Mouse (Mus musculus): ENCODE measurements around the gene Adamts15.

Gene Adamts15

DNA sequence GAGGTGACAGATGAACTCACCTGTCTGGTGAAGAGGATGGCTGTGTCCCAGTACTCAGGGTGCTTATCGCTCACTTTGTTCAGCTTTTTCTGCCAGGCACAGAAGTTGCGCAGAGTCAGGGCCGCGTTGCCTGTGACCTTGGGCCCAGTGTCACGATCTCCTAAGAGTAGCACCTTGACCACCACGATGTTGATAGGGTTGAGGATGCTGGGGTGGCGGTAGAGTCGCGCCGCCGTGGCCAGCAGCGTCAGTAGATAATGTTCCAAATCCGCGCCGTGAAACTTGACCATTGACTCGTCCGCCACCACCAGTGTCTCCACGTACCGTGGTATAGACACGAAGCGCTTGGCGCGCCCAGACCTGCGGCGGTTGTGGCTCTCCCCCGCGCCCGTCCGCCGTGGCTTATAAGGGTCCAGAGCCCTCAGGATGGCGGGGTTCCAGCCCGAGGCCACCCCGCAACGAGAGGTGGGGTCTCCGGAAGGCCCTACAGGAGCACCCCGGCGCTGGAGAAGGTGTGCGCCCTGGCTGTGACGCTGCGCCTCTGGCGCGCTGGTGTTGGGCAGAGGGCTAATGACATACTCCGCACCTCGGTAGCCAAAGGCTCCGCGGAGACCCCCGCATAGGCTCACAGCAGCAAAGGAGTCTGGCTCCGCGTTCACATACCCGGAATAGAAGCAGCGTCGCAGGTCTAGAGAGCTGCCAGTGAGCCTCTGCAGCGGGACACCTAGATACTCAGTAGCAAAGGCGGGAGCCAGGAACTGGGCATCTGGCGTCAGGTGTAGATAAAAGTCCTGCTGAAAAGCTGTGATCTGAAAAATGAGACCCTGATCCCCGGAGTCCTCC, 770 bp downstream of the Adamts15 start:
- CTCF ChIA-PET, result no interaction called here

DNA sequence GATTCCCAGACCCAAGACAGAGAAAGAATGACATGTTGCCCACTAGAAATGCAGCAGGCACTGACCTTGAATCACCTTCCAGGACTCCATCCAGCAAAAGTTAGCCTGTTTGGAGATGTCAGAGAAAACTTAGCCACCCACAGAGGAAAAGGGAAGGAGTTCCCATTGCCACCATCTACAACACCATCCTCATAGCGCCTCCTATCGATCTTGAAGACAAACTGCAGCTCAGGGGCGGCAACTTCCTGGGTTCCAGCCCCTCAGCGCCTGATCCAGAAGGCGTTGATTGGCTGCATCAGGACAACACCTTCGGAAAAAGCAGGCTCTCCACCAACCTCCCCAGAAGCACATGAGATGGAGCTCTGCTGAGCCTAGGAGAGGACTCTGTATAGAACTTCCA, 1.5 kb downstream of the Adamts15 start:
- CTCF ChIA-PET, result no interaction called here

DNA sequence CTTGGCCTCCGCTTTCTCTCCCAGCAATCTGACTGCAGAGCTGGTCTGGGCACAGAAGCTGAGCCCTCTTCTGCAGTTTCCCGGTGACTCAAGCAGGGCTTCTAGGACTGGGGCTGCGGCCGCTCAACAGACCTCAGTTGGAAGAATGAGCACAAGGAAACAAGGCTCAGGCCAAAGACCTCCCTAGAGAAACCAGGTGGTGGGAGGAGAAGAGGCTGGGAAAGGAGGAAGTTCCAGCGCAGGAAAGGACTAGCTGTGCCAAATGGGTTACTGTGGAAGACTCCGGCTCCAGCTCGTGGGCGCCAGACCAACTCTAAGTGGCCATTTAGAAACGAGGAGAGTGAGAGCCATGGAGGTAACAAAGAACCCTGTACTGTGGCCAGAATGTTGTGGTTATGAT, 2.6 kb downstream of the Adamts15 start:
- CTCF ChIA-PET, result no interaction called here

DNA sequence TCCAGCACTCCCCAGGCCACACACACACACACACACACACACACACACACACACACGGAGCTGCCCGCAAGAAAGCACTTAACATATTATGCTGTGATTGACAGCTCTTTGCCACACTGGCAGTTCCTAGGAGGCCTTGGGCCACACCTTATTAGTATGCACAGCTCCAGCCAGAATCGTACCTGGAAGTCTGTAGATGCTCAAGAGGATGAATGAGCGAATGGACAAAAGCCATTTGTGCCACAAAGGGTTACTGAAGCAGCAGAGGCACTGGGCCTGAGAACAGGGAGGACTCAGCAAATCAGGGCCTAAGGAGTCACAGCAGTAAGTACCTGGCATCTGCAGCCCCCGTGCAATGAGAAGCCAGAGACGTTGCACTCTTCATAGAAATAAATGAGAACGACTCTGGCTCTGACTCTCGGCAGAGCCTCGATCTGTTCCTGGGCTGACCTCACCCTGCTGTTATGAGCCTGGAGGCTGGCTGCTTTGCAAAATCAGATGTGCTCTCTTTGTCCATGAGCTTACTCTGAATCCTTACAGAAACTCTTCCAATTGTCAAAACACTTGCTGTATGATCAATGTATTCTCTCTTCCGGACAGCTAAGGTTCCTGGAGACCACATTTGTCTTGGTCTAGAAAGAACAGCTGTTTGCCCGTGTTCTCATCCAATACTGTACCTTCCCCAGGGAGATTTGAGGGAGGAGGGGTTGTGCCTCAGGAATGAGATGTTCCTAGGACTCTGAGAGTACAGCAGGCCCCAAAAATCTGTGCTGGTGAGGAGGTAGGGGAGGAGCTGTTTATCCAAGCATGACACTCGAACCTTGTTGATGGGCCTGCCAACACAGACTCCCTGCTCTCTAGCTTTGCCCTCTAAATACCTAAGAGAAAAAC, 3.5 kb downstream of the Adamts15 start:
- CTCF ChIA-PET, result no interaction called here

DNA sequence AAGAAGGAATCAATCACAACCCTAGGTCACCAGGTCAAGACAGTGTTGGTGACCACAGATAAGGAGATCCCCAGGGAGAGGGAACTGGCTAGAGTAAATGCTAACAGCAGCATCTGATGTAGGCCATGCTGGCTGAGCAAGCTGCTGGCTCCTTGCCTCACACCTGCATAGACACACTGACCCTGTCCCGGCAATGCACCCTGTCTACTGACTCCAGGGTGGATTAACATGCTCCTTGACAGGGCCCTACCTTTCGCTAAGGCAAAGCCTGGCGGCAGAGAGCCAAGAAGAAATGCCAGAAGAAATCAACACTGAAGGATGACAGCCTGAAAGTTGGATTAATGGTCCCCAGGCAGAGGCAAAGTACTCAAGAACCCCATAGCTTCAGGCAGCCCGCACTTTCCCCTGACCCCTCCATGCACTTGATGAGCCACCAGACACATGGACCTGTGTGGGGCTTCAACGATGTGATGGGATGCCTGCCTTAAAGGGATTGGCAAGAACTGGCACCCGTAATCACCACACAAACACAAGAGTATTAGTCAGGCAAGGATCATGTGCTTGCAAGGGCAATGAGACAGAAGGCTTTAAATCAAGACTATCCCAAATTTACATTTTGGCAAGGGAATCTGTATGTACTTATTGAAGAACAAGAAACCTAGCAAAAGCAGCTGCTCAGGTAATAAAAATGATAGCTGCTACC, 5.8 kb downstream of the Adamts15 start:
- CTCF ChIA-PET, result no interaction called here

DNA sequence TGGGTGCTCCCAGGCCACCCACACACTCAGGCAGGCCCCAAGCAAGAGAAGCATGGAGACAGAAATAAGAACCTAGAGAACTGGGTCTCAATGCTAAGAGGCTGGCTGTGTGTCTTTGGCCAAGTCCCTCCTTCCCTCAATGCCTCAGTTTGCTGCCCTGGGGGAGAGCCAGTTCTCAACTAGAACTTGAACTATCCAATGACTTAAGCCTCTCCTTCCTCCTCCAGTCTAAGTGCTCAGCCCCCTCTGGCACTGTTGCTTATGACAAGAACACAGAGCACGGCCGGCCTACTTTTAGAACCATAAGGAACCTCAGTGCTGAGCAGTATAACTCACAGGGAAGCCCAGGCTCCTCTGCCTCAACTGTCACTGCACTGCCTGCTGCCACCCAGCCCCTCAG, 8.0 kb downstream of the Adamts15 start:
- CTCF ChIA-PET, result no interaction called here

DNA sequence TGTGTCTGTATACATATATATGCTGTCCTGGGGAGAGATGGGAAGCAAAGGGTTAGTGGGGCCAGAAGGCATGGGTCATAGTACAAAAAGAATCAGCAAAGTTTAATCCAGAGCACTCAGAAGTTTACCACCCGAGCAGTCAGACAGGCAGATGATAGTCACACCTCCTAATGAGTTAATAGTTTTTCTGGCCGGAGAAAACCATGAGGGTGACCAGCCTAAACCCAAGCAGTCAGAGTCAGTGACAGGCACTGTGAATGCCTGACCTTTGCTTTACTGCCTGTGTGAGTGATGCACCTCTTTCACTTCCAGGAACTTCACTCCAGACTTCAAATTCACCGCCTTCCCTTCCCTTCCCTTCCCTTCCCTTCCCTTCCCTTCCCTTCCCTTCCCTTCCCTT, 8.8 kb downstream of the Adamts15 start:
- CTCF ChIA-PET, result no interaction called here

DNA sequence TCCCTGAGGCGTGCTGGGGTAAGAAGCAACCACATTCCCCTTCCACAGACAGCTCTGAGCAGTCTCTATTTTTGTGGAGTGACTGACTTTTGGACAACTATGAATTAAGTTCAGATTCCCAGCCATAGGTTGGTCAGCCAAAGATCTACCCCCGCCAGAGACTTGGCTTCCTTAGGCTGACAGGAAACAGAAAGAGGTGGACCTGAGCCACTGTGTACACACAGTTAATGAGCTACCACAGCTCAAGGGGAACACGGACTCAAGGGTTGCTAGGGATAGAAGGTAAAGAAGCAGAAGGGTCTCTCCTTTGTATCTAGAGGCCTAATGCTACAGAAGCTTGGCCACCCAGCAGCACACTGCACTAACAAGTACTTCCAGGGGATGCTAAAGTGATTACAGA, 10.1 kb downstream of the Adamts15 start:
- CTCF ChIA-PET, result no interaction called here

DNA sequence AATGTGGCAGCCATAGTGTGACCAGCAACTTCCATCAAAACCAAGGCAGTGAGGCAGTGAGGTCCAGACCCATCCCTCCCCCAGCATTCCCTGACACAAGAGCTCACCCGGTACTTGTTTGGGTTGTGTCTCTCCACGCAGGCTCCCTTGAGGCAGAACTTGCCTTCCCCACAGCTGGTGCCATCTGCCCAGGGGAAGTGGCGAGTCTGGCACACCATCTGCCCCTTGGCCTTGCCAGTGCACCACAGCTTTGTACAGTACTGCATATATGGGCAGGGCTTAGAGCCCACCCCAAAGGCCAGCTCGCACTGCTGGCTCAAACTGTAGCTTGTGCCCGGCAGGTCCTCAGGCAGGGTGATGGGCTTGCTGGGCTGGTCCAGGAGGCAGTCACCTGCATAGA, 11.8 kb downstream of the Adamts15 start:
- CTCF ChIA-PET, result no interaction called here

DNA sequence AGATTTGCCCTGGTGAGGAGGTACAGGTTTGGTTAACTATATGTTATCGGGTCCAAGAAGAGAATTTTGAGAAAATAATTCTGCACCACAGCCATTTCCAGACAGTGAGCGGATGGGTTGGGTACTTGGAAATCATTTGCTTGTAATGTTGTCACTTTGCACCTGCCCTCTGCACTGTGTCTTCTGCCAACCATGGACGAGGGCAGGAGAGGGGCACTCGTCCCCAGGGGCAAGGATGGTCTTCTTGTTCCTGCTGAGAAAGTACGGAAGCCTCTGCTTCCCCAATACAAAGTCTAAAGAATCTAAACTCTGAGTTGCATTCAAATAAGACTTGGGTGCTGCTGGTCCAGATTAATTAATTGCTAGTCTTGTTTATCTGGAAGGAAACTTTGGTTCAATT, 13.3 kb downstream of the Adamts15 start:
- CTCF ChIA-PET, result no interaction called here

DNA sequence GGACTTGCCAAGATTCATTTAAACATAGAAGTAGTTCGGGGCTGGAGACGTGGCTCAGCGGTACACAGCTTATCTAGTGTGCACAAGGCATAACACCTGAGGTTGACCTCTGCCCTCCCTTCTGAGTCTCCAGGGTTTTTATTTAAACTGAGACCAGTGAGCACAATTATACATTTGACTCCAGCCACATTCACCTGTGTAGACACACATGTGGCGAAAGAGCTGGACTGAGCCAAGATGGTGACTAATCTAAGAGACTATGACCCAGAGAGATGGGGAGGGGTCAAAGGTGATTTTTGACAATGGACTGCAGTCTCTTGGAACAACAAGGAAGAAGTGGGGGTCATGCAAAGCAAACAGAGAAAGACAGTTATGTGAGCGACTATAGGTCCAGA, 14.0 kb downstream of the Adamts15 start:
- CTCF ChIA-PET, result no interaction called here

DNA sequence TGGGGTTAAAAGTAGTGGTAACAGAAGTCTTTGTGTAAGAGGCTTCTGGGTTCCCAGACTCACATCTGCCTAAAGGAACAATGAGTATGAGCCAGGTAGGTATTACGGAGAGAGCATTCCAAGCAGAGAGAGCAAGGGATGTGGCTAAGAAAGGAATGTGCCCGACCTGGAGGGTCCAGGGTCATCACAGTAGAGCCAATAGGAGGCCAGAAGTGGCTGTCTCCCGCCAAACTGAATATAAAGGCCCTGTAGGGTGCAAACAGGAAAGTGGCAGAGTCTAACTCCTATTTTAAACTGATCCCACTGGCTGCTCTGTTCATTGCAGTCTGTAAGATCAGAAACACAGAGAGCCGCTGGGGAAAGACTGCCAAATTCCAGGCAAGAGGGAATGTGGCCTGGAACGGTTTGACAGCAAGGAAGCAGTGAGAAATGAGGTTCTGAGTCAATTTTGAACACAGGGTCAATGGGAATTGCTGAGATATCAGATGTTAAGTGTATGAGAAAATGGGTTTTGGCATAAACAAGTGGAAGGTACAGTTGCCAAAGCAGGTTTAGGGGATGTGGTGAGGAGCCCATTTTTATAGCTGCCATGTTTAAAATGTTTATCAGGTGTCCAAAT, 14.5 kb downstream of the Adamts15 start:
- CTCF ChIA-PET, result no interaction called here

DNA sequence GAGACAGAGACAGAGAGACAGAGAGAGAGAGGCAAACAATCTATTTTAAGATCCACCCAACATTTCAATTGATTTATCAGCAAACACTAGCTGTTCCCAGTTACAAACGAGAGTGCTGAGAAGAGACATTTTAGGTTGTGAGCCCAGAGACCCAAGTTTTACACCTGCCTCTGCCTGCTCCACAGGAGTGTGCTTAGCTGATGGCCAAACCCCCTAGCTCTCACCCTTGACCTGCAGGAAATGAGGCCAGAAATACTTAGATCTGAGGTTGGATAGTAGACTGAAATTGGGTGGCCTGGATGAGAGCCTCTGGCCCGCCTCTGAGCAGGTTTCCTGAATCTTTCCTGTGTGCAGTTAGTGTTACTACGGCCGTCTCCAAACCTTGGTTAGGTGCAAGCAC, 15.8 kb downstream of the Adamts15 start:
- CTCF ChIA-PET, result no interaction called here

DNA sequence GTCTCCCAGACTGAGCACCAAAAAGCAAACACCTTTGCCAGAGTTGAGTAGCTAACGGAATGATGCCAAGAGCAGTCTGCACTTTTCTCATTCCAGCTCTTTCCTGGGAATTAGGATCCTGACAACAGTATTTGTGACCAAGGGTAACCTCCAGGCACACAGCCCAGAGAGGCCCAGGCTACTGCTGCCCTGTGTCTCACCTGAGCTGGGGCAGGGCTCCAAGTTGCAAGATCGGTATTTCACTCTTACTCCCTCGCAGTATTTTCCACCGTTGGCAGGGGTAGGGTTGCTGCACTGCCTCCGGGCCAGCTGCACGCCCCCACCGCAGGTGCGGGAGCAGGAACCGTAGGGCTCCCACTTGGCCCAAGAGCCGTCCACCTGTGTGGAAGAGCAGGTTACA, 16.4 kb downstream of the Adamts15 start:
- CTCF ChIA-PET, result no interaction called here

DNA sequence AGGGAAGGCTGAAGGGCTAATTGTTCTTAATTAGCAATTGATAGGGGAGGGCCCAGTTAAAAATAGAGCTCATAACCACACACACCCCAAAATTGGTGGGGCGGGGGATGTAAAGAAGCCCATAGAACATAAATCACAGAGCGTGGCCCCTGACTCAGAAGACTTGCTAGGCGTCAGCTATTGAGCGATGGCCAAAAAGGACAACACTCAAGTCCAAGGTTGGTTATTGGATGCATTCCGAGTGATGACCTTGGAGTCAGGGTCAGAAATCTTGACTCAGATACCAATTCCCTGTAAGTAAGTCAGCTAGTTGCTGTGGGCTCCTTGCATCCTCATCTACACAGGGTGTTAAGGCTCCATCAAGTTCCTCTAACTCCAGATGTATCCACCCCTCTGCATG, 19.0 kb downstream of the Adamts15 start:
- CTCF ChIA-PET, result no interaction called here

DNA sequence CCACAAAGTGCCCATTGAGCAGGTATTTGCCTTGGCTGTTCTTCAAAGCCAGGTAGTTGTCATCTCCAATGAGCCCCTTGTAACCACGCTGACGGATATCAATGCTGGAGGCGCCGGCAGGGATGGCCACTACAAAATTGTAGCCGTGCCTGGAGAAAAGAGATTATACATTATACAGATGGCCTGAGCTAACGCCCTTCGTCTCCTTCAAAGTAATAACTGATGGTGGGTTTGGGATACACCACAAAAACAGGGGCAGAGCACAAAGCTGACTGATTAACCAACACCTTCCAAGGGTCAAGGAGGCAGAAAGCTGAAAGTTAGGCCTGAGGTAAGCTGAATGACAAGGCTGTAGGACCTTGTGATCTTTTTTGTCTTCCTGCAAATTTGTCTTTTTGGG, 19.6 kb downstream of the Adamts15 start:
- CTCF ChIA-PET, result no interaction called here

DNA sequence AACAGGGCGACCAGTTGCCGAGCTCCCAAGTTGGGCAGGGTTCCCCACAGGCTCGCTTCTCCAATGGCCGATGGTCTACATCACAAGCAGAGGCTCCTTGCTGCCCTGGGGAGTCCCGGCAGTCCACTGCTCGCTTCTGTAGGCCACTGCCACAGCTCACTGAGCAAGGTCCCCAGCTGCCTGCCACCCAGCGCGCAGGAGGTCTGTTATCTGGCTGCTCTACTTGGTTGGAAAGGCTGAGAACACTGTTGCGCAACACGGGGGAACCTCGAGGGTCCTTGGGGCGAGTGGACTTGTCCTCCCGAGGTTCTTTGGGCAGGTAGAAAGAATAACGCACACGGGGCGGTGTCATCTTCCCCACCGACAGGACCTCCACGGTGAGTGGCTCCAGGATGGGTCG, 20.1 kb downstream of the Adamts15 start:
- CTCF ChIA-PET, result no interaction called here

DNA sequence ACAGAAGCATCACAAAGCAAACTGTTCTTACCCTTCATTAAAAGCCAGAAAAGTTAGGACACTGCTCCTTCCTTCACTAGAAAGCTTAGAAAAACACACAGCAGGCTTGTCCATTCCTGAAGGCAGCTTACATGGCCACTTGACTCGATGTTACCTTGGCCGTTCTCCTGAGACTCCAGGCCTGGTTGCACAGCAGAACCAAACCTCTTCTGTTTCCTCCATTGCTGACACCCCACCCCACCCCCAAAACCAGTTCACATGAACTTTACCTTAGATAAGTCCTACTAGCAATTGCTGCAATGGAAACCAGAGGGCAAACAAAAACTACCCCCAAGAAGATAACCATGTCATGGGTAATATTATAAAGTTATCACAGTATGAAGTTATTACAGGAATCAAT, 25.1 kb downstream of the Adamts15 start:
- CTCF ChIA-PET, result no interaction called here

DNA sequence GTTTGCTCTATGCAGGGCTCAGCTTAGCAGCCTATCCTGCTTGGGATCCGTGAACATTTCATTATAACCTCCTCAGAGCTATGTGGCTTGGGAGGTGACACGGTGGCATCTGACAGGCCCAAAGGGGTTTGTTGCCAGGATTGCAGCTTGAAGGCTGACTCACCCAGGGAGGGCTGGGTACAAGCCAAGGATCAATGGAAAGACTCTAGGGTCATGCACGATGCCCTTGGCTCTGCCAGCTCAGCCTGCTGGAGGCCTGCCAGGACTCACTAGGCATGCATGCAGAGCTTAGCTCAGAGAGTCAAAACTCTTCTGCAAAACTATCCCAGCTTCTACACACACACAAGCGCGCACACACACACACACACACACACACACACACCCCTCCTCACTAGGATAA, 25.5 kb downstream of the Adamts15 start:
- CTCF ChIA-PET, result no interaction called here

DNA sequence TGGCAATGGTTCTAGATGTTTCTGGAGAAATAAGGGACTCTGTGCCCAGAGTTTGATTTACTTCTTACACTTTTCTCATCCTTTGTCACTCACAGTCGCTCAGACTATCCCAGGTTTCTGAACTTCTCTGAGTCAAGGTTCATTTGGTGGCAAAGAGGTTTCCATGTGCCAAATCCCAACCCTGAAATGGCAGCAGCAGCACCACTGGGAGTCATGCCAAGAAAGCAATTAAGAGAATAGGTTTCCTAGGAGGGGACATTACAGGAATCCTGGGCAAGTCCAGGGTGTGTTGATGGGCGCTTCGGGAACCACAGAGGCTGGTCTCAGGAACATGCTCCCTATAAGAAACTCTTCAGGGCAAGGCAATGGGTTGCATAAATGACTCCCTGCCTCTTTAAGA, 26.6 kb downstream of the Adamts15 start:
- CTCF ChIA-PET, result no interaction called here

DNA sequence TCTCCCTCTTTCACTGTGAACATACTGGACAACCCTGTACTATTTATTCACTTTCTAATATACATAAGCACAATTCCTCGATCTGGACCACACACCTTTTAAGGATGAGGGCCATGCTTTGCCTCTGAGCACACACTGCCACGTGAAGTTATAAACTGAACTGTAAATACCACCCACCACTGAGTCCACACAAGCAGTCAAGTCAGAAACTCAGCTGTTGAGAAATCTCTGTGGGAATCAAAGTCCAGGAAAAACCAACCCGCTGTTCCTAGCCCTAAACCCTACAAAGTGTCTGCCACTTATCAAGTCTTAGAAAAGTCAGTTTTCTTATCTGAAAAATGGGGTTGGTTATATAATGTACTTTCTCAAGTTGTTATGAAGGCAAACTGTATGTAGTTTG, 36.0 kb downstream of the Adamts15 start:
- CTCF ChIA-PET, result no interaction called here

DNA sequence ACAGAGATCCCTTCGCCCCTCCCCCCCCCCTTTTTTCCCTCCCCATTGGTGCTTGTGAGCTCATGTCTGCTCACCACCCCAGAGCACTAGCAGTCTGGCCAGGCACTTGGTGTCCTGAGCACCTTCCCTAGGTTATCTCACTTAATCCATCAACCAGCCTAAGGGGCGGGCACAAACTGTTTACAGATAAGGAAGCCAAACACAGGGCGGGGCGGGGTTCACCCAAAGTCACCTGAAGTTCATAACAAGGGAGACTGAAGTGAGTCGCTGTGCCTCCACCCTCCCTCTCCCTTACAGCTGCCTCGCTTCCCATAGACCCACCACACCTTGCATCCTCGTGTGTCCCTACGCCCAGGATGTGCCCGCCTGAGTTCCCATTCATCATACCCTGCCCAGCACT, 41.7 kb downstream of the Adamts15 start:
- CTCF ChIA-PET, result no interaction called here

DNA sequence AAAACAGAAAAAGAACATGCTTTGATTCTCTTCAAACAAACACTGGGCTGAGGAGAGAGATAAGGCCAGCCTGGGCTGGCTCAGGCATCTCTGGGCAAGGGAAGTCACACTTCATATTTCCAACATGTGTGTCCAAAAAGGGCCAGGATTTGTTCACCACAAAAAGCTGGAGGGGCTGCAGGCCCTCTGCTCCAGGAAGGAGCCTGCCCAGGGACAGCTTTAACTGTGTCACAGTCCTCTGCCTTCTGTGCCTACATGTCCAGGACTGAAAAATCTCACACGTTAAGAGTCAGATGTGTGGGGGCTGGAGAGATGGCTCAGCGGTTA, 42.3 kb downstream of the Adamts15 start:
- CTCF ChIA-PET, result no interaction called here

Data from spleen, embryonic (tissue).